Mouse (Mus musculus) erythroblast, embryonic 14.5 days (primary cell): ENCODE data around the gene Gas6. TPM values are rescaled to one million over a fixed set of nuclear protein-coding genes. Genes with fewer than 3 reads are reported as not detected.

ENCODE experiments used
- H3K27me3 ChIP-seq: 2 replicates; pipeline ENCODE4 v1.6.1; 2012; ENCODE audit warnings: inconsistent platforms; ENCODE audit not compliant: control insufficient read depth
- H3K36me3 ChIP-seq: 2 replicates; pipeline ENCODE4 v1.6.1; 2012; ENCODE audit warnings: mild to moderate bottlenecking, inconsistent platforms; ENCODE audit not compliant: control insufficient read depth
- H3K4me1 ChIP-seq: 2 replicates; pipeline ENCODE4 v1.6.1; 2012; ENCODE audit warnings: inconsistent platforms; ENCODE audit not compliant: control insufficient read depth
- H3K4me3 ChIP-seq: replicated peaks from 2 replicates; pipeline ENCODE3; 2012; ENCODE audit warnings: moderate library complexity, mild to moderate bottlenecking, inconsistent platforms
- H3K9me3 ChIP-seq: 2 replicates; pipeline ENCODE4 v1.6.1; 2012; ENCODE audit warnings: low read length, inconsistent platforms, mixed read lengths; ENCODE audit not compliant: control insufficient read depth
- GATA1 ChIP-seq: IDR thresholded peaks from 2 replicates; pipeline ENCODE4 v1.6.1; 2012; ENCODE audit warnings: low read length, inconsistent platforms, mixed read lengths
- TAL1 ChIP-seq: IDR thresholded peaks from 3 replicates; pipeline ENCODE4 v1.6.1; 2012; ENCODE audit warnings: low read length, inconsistent platforms, mixed read lengths
- polyA plus RNA-seq: library from polyadenylated mRNA; stranded (reverse); fragments of >175 nt; gene quantifications from 2 replicates; pipeline ENCODE4 v1.2.3, GENCODE M21; 2012

Gas6 gene
- polyA plus RNA-seq, 1 experiment, result 0.04 TPM

DNA sequence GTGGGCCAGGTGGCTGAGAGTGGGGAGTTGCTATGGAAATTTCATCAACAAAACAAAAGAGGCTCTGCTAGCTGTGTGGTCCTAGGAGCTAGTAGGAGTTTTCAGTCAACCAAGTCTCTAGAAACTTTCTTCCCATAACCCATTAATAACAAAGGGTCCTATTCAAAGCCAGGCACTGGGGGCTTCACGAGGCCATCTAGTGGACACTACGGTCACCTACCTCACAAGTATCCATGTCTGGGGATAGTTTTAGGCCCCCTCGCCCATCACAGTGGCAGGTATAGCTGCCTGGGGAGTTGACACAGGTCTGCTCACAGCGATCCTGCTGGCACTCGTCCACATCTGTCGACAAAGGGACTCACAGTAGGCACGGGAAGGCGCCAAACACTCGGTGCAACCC lies 18.4 kb downstream of the Gas6 start:
- no peaks in the 10 kb centered on the region for H3K36me3 ChIP-seq
- H3K4me1 ChIP-seq, result no peaks in the 10 kb centered on the region
- H3K9me3 ChIP-seq, result no peaks in the 10 kb centered on the region
- no peaks in the 10 kb centered on the region for H3K27me3 ChIP-seq
- TF ChIP-seq TAL1 (no peak), GATA1 (no peak)
- H3K4me3 ChIP-seq, result no peak overlapping the region

DNA sequence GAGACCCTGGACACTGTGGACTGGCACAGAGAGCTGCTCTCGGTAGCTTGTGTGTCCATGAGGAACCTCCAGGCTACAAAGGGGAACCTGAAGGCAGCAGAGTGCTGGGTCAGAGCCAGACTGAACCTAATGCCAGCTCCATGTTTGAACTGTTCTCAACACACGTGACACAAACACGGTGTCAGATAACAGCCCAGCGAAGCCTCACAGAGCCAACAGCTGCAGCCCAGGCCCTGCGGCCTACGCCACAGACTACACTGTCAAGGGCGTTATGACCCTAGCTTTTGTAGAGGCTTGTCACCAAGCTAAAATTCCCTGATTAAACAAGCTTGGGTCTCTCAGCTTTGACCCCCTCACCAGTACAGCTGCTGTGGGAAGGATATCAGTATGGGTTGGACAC lies 22.0 kb downstream of the Gas6 start:
- H3K4me1 ChIP-seq, result no peaks in the 10 kb centered on the region
- H3K9me3 ChIP-seq, result no peaks in the 10 kb centered on the region
- TF ChIP-seq GATA1 (no peak), TAL1 (no peak)
- no peak overlapping the region for H3K4me3 ChIP-seq
- H3K36me3 ChIP-seq, result no peaks in the 10 kb centered on the region
- H3K27me3 ChIP-seq, result no peaks in the 10 kb centered on the region

DNA sequence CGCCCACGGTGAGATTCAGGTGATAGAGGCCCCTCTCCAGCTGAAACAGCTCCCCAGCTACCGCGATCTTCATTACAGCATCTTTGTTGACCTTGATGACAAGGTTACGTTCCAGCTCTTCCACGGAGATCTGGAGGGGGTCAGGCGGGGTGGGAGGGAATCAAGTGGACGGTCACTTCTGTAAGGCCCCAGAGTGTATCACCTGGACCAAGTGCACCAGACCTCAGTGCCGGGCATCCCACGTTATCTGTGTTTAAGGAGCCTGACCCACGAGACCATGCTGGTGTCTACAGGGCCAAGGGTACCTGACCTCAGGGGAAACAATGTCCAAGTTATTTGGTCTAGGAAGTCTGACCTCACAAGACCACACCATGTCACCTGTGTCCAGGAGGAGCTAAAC lies 22.8 kb downstream of the Gas6 start:
- H3K9me3 ChIP-seq, result no peaks in the 10 kb centered on the region
- no peaks in the 10 kb centered on the region for H3K36me3 ChIP-seq
- TF ChIP-seq TAL1 (no peak), GATA1 (no peak)
- H3K4me1 ChIP-seq, result no peaks in the 10 kb centered on the region
- H3K27me3 ChIP-seq, result no peaks in the 10 kb centered on the region
- H3K4me3 ChIP-seq, result no peak overlapping the region

DNA sequence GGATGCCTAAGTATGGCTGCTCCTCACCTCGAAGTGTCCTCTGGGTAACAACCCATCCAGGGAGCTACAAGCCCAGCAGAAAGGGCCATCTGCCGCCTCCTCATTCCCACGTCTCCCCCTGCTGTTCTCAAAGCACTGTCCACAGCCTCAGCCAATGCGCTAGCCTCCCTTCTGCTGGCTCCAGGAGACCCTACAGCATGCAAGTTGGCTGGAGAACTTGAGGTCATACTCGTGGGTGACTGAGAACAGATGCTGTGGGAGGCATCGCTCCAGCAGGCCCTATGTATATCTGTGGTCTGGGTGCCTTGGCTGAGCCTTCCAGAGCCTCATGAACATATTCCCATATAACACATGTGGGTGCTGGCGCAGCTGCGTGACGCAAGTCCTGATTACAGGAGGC lies 25.6 kb downstream of the Gas6 start:
- Histone ChIP-seq H3K36me3 (no peaks in the 10 kb centered on the region), H3K4me1 (no peaks in the 10 kb centered on the region), H3K4me3 (no peak overlapping the region), H3K27me3 (no peaks in the 10 kb centered on the region), H3K9me3 (no peaks in the 10 kb centered on the region)
- TF ChIP-seq GATA1 (no peak), TAL1 (no peak)

DNA sequence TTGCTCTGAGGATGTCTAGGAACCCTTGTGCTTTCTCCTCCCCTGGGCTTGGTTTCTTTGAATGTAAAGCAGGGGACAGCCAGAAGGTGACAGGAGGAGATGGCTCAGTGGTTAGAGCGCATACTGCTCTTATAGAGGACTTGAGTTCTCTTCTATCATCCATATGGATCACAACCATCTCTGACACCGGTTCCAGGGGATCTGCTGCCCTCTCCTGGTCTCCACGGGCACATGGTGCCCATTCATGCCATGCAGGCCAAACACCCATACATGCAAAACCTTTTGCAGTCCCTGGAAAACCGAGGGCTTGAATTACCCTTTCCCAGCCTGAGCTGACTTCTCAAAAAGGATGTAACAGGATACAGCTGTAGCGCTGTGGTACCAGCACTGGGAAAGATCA lies 27.3 kb downstream of the Gas6 start:
- Histone ChIP-seq H3K4me1 (no peaks in the 10 kb centered on the region), H3K4me3 (no peak overlapping the region), H3K36me3 (no peaks in the 10 kb centered on the region), H3K9me3 (no peaks in the 10 kb centered on the region), H3K27me3 (no peaks in the 10 kb centered on the region)
- TF ChIP-seq TAL1 (no peak), GATA1 (no peak)

DNA sequence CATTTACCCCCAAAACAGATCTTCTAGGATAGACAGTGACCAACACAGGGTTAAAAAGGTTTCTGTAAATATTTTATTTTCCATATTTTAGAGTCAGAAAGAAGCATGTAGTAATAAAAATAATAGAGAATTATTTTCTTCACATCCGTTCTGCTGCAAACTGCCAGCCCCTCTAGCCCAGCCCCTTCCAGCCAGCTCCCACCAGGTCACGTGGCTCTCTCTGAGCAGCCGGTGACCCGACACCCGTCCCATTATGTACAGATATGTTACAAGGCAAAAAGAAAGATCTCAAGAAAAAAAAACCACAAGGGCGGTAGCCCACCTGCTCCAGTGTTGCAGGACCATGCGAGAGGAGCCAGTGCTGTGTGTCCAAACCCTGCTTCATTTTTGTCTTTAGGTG lies 29.0 kb downstream of the Gas6 start:
- H3K4me3 ChIP-seq, result no peak overlapping the region
- H3K27me3 ChIP-seq, result no peaks in the 10 kb centered on the region
- H3K4me1 ChIP-seq, result no peaks in the 10 kb centered on the region
- no peaks in the 10 kb centered on the region for H3K36me3 ChIP-seq
- TF ChIP-seq TAL1 (no peak), GATA1 (no peak)
- H3K9me3 ChIP-seq, result no peaks in the 10 kb centered on the region

DNA sequence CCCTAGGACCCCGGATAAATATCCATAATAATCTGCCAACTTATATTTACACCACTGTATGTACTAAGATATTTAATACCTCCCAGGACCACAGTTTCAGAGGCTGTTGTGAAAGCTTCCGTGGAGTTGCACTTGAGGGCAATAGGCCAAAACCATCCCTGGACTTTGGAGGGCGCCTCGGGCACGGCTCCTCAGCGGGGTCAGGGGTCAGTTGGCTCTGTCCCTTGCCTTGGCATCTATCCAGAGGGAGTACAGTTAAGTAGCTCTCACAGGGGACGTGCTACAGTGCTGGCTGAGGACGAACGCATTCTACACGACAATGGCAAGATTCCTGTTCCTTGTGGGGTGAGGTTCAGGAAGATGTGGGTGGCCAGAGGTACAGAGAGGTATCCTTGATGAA lies 31.9 kb downstream of the Gas6 start:
- Histone ChIP-seq H3K4me3 (no peak overlapping the region), H3K36me3 (no peaks in the 10 kb centered on the region), H3K9me3 (no peaks in the 10 kb centered on the region), H3K4me1 (no peaks in the 10 kb centered on the region), H3K27me3 (no peaks in the 10 kb centered on the region)
- TF ChIP-seq GATA1 (no peak), TAL1 (no peak)

DNA sequence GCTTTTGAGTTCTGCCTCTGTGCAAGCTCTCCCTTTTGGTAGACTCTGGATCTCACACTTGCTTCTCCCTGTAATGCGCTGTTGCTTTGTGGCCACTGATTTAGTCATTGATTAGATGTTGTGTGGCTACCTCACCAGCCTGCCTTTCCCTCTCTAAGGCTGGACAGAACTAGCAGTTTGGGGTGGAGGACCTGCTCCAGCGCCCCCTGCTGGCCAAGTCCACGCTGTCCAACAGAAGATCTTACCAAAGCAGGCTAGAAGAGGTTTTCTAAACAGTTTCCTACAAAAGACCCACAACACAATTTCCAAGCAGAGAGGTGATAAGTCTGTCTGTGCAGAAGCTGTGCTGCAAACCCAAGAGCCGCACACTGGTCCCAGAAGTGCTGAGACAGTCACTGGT lies 32.4 kb downstream of the Gas6 start:
- Histone ChIP-seq H3K4me1 (no peaks in the 10 kb centered on the region), H3K4me3 (no peak overlapping the region), H3K36me3 (no peaks in the 10 kb centered on the region), H3K27me3 (no peaks in the 10 kb centered on the region), H3K9me3 (no peaks in the 10 kb centered on the region)
- TF ChIP-seq TAL1 (no peak), GATA1 (no peak)

DNA sequence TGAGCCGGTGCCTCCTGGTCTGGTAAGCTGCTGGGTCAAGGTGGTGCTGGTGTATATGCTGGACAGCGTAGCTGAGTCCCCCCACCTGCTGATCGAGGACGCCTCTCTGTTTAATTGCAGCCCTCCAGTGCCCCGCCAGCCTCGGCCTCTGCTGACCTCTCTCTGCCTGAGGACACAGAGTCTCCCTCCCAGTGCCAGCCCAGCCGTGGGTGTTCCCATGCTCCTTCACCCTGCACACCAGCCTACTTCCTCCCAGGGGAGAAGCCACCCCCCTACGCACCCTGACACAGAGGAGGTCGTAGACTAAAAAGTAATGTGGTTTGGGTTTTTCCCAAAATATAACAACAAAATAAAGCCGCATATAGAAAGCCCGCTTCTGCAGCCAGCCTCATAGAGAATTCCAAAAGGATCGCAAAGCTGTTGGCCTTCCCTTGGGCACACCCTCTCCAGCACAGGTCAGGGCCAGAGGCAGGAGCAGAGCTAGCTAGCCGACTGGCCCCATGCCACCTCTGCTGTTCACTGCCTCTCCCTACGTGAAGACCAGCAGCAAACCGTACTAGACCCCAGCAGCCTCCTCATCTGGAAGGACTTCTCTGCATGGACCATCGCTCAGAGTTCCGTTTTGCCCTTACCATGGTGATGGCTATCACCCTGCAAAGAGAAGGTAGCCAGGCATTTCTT lies 33.1 kb downstream of the Gas6 start:
- Histone ChIP-seq H3K9me3 (no peaks in the 10 kb centered on the region), H3K27me3 (no peaks in the 10 kb centered on the region), H3K4me3 (no peak overlapping the region), H3K4me1 (no peaks in the 10 kb centered on the region), H3K36me3 (no peaks in the 10 kb centered on the region)
- no peak for TF ChIP-seq TAL1
- no peak for TF ChIP-seq GATA1

DNA sequence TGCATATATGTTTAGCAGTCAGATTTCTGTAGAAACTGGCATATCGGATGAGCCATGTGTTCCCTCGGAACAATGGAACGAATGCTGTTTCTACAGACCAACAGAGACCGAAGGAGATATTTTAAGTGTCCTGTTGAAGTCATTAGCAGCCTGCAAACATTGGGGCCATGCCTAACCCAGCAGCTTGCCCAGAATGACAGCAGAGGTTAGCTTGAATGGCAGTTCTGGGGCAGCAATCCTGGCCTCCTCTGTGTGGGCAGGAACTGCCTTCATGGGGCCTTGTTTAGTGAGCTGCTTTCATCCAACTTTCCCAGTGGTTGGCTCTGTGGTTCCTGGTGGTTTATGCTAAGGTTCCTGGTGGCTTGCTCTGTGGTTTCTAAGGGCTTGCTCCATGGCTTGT lies 34.9 kb downstream of the Gas6 start:
- Histone ChIP-seq H3K36me3 (no peaks in the 10 kb centered on the region), H3K4me1 (no peaks in the 10 kb centered on the region), H3K27me3 (no peaks in the 10 kb centered on the region), H3K4me3 (no peak overlapping the region), H3K9me3 (no peaks in the 10 kb centered on the region)
- no peak for TF ChIP-seq GATA1
- no peak for TF ChIP-seq TAL1
